Mouse (Mus musculus) layer of hippocampus, postnatal 36 days (tissue): ENCODE data around the gene Gm9913. TPM values are rescaled to one million over a fixed set of nuclear protein-coding genes. Genes with fewer than 3 reads are reported as not detected.

Experiments
- total RNA-seq, 2 experiments: library from RNA; stranded (reverse); gene quantifications; 2 replicates each; pipeline ENCODE4 v1.2.3; 2021

The Gm9913 gene
- total RNA-seq, 2 experiments from 2014 or later: 0.27 to 0.56 TPM

Other genes with a start within 250 kb of the Gm9913 start
- gene Fbn1, start 2.9 kb downstream of the Gm9913 start, total RNA-seq: 10 to 100 TPM in 1 of 2 experiments, 1 to 10 TPM in 1; 7.6 to 10.4 TPM
- 1 to 10 TPM; 3.5 to 4.1 TPM for gene Cep152, start 120.0 kb downstream of the Gm9913 start, total RNA-seq
- gene Eid1, start 168.0 kb downstream of the Gm9913 start, total RNA-seq: 100 to 1,000 TPM; 264 to 282 TPM
- 1 to 10 TPM; 4.9 to 5.3 TPM for gene Shc4, start 219.1 kb downstream of the Gm9913 start, total RNA-seq